Mouse (Mus musculus) small intestine, adult 2 months (tissue): ENCODE measurements around the gene Pde1c. TPM values are rescaled to one million over a fixed set of nuclear protein-coding genes. Genes with fewer than 3 reads are reported as not detected.

Experiments used
- H3K27ac ChIP-seq: fragments of 200-500 bp; 2 replicates; pipeline ENCODE4 v1.5.1; 2012; ENCODE audit warnings: low read depth, low read length, control low read depth, inconsistent platforms; ENCODE audit not compliant: insufficient read depth
- H3K27me3 ChIP-seq: fragments of 200-500 bp; 2 replicates; pipeline ENCODE4 v1.6.1; 2012; ENCODE audit warnings: mild to moderate bottlenecking, moderate library complexity, low read length, inconsistent platforms; ENCODE audit not compliant: control insufficient read depth, insufficient read depth
- H3K36me3 ChIP-seq: fragments of 200-500 bp; 2 replicates; pipeline ENCODE4 v1.6.1; 2012; ENCODE audit warnings: mild to moderate bottlenecking, low read length, control low read depth, inconsistent platforms; ENCODE audit not compliant: control insufficient read depth, insufficient read depth
- H3K4me1 ChIP-seq: fragments of 200-500 bp; 2 replicates; pipeline ENCODE4 v1.6.1; 2012; ENCODE audit warnings: low read length, inconsistent platforms, mixed read lengths; ENCODE audit not compliant: control insufficient read depth, insufficient read depth, insufficient read length
- H3K4me3 ChIP-seq: fragments of 200-500 bp; 2 replicates; pipeline ENCODE4 v1.5.1; 2012; ENCODE audit warnings: low read depth, mild to moderate bottlenecking, control low read depth, inconsistent platforms, low read length, moderate library complexity
- CTCF ChIP-seq: fragments of 200-500 bp; IDR thresholded peaks from 2 replicates; pipeline ENCODE4 v1.5.1; 2012; ENCODE audit warnings: low read depth, mild to moderate bottlenecking, control low read depth, inconsistent platforms, low read length, moderate library complexity, mixed read lengths; ENCODE audit not compliant: insufficient replicate concordance, insufficient read length; ENCODE audit errors: extremely low read depth
- POLR2A ChIP-seq: fragments of 200-500 bp; IDR thresholded peaks from 2 replicates; pipeline ENCODE4 v1.6.1; 2012; ENCODE audit warnings: low read depth, mild to moderate bottlenecking, control low read depth, inconsistent platforms, low read length, moderate library complexity
- WGBS: fragments of 180-500 bp; shearing (Covaris S2); methylation state at CpG from one replicate; pipeline ENCODE4 v1.1.7; 2018; 5-methylcytosine and 5-hydroxymethylcytosine counted together
- polyA plus RNA-seq: library from polyadenylated mRNA; depleted of rRNA; stranded (reverse); fragments of >200 nt; gene quantifications from 2 replicates; pipeline ENCODE4 v1.2.3, GENCODE M21; 2012

Gene Pde1c
- polyA plus RNA-seq, 1 experiment: 0.18 TPM

DNA sequence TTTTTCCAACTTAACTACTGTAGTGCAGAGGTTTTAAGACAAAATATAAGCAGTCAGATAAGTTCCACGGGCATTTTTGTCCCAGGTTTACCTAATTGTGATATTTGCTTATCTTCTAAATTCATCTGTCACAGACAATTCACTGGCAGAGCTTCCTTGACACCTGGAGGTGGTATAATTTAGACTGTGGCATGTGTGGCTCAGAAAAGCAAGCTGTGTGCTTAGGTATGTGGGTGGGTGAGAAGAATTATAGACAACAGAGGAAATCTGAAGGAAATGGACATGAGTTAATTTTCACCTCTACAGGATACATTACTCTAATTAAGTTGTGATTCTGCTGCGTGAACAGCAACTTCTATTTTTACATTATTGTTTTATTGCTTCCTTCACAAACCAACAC lies 400.2 kb downstream of the Pde1c start:
- Histone ChIP-seq H3K4me3 (no peak overlapping the region), H3K4me1 (no peaks in the 10 kb centered on the region), H3K27me3 (no peaks in the 10 kb centered on the region), H3K36me3 (no peaks in the 10 kb centered on the region), H3K27ac (no peak overlapping the region)
- no peak for TF ChIP-seq CTCF
- TF ChIP-seq POLR2A: no peak
- WGBS: 50% methylated on average over 2 of the region's 2 CpGs

DNA sequence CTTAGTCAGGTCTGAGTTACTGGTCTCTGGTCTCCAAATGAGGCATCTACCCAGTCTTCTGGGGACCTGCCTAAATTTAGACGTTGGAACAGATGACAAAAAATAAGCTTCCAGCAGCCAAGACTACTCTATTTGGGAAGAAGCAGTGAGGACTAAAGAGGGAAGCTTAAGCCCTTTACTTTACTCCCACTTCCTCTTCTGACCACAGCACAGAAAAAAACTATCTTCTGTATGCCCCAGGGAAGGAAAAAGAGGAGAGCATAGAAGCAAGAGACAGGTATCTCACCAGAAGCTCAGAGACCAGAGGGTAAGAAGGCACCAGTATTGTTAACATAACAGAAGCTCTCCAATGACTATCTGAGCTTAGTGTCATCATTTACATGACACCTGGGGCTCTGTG lies 410.7 kb downstream of the Pde1c start:
- H3K4me3 ChIP-seq: no peak overlapping the region
- no peak overlapping the region for H3K27ac ChIP-seq
- TF ChIP-seq POLR2A: no peak
- TF ChIP-seq CTCF: no peak
- 48% methylated on average over 1 of the region's 1 CpGs for WGBS
- no peaks in the 10 kb centered on the region for H3K4me1 ChIP-seq
- no peaks in the 10 kb centered on the region for H3K27me3 ChIP-seq
- H3K36me3 ChIP-seq: no peaks in the 10 kb centered on the region

DNA sequence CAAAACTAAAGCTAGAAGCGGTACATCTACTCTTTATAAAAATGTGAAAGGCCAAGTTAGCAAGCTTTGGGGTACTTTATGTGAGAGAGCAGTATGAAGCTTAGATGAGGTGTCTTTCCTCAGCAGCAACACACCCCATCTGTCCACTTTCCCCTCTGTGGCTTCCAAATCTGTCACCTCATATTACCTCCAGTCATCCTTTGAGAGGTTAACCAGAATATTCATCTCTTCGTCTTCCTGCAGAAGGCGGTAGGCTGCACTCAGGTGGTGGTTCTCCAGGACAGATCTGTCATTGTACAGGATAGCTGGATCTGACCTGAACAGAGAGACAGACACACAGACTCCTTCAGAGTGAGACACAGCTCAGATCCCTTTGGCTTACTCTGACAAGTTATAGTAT lies 412.1 kb downstream of the Pde1c start:
- no peak overlapping the region for H3K27ac ChIP-seq
- H3K36me3 ChIP-seq: no peaks in the 10 kb centered on the region
- no peak for TF ChIP-seq POLR2A
- no peak for TF ChIP-seq CTCF
- 97% methylated on average over 3 of the region's 3 CpGs for WGBS
- H3K27me3 ChIP-seq: no peaks in the 10 kb centered on the region
- no peaks in the 10 kb centered on the region for H3K4me1 ChIP-seq
- no peak overlapping the region for H3K4me3 ChIP-seq

DNA sequence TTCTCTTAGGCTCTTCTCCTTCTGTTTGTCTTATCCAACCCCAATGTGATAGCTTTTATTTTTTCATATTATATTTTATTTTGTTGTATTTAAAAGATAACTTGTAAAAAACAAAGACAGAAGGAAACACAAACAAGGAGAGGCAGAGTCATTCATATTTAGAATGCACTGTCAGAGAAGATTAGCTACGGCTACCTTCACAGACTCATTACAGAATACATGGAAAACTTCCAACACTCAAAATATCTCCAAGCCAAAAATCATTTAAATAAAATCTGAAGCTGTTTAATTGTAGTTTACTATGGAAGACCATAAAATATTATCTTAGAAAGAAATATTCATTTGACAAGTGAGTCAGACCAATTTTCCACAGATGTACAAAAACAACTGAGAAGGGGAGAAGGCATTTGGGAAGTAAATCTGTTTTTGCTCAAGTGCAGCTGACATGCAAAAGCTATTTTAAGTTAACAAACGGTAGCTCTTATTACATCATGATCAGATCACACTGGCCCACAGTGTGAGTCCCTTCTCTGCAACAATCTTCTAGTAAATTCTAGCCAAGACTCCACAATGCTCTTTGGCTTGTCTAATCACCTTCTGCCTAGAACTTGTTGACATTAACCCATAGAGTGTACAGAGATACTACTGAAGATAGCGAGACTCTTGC lies 438.3 kb downstream of the Pde1c start:
- Histone ChIP-seq H3K27ac (no peak overlapping the region), H3K4me3 (no peak overlapping the region), H3K4me1 (no peaks in the 10 kb centered on the region), H3K27me3 (no peaks in the 10 kb centered on the region), H3K36me3 (no peaks in the 10 kb centered on the region)
- WGBS: 69% methylated on average over 3 of the region's 3 CpGs
- TF ChIP-seq CTCF: no peak
- TF ChIP-seq POLR2A: no peak

DNA sequence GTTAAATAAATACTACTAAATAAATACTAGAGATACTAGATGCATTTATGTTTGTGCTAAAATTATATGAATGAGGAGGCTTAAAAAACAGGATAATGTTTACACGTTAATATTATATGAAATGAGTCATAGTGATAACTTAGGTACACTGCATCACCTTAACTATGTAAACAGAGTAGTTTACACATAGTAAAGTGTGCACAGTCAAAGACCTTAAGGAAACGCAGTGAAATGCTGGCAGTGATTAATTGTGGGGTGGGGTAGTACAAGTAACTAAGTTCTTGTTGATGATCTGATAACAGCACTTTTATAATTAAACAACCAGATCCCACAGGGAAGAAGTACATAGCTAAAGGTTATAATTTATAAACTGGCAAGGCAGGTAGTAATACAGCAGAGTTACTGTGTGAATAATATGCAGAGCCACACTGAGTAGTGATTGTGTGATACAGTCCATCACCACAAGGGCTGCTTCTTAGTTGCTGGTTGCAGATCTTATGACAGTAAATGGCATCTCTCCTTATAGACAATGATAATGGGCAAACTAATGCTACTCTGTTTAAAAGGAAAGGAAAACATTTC lies 469.3 kb downstream of the Pde1c start:
- no peak overlapping the region for H3K27ac ChIP-seq
- 26% methylated on average over 2 of the region's 2 CpGs for WGBS
- H3K27me3 ChIP-seq: no peaks in the 10 kb centered on the region
- TF ChIP-seq POLR2A (no peak), CTCF (no peak)
- H3K36me3 ChIP-seq: no peaks in the 10 kb centered on the region
- no peaks in the 10 kb centered on the region for H3K4me1 ChIP-seq
- H3K4me3 ChIP-seq: no peak overlapping the region

DNA sequence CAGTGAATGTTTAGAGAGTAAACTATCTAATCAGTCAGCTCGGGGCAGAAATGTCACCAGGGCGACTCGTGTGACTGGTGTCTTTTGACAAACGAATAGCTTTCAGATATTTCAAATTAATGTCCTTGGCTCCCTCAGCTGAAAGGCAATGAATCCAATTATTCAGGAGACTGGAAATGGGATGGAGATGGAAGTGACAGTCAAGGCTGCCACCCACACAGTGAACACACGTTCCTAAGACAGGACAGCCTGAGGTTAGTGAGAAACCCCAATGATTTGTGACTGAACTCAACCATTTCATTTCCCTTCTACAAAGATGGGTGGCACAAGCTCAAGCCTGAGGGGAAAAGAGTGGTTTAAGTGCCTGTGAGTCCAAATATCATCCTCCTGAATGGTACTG lies 470.5 kb downstream of the Pde1c start:
- H3K36me3 ChIP-seq: no peaks in the 10 kb centered on the region

DNA sequence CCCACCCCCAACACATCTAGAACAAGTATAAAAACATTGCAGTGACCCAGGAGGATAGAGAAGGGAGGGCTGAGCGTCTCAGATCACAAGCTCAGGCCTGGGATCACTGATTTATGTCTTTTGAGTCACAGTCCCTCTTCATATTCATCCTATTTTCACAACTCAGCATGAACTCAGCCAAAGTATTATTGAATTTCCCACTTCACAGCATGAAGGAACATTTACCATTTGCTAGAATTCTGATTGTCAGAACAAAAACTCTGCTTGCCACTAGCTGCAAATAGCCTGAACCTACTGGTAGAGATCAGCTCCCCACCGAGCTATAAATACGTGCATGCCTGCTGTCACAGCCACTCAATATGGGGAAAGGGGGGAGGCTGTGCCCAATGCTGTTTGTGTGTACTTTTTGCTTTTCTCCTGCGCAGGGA lies 492.5 kb downstream of the Pde1c start:
- WGBS: 54% methylated on average over 4 of the region's 4 CpGs
- no peak overlapping the region for H3K4me3 ChIP-seq
- H3K27me3 ChIP-seq: no peaks in the 10 kb centered on the region
- TF ChIP-seq POLR2A: no peak
- TF ChIP-seq CTCF: no peak
- no peaks in the 10 kb centered on the region for H3K4me1 ChIP-seq
- no peak overlapping the region for H3K27ac ChIP-seq
- no peaks in the 10 kb centered on the region for H3K36me3 ChIP-seq

More for the DNA sequence above, 470.5 kb downstream of the Pde1c start:
- no peak for TF ChIP-seq POLR2A
- TF ChIP-seq CTCF: no peak
- 35% methylated on average over 5 of the region's 5 CpGs for WGBS
- H3K4me3 ChIP-seq: no peak overlapping the region
- no peaks in the 10 kb centered on the region for H3K27me3 ChIP-seq
- no peak overlapping the region for H3K27ac ChIP-seq
- H3K4me1 ChIP-seq: no peaks in the 10 kb centered on the region

DNA sequence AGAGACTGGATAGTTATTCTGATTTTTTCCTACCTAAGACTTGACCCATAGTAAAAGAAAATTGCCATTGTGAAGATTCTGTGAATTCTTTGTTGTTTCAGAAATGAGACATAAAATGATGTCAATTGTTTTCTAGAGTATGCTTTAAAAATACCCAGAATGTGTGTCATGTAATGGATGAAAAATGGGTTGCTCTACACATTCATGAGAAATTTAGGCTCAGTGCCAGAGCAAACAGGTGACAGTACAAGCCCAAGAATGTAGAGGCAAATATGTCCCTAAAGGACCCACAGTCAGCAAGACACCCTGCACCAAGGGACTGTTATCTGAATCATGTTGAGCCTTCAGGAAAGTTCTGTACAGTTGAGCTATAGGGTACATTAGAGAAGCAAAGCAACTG lies 500.4 kb downstream of the Pde1c start:
- H3K36me3 ChIP-seq: no peaks in the 10 kb centered on the region
- no peak overlapping the region for H3K27ac ChIP-seq
- no peak for TF ChIP-seq CTCF
- no peaks in the 10 kb centered on the region for H3K27me3 ChIP-seq
- H3K4me1 ChIP-seq: no peaks in the 10 kb centered on the region
- no peak overlapping the region for H3K4me3 ChIP-seq
